Mouse (Mus musculus): Measurements from ENCODE around the gene Tent5b. TPM values are rescaled to one million over a fixed set of nuclear protein-coding genes. Genes with fewer than 3 reads are reported as not detected.

The Tent5b gene
- total and polyA plus RNA-seq, 2 experiments from 2014 or later: 0.55 to 1.3 TPM

DNA sequence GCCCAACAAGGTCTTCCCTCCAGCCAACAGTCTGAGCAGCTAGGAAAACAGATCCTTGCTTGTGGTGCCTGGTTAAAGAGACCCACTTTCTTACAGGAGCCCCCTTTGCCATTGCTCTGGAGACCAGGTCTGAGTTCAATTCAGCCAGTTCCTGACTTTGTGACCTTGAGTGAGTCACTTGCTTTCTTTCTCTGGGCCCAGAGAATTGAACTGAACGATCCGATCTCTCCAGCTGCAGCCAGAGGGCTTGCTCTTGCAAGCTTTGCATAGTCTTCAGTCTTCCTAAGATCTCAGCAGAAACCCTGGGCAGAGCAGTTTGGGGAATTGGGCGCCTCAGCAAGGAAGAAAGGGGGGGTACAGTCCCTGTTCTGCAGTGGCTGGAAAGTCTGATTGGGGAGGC lies 2.5 kb downstream of the Tent5b start:
- no peaks in the 10 kb centered on the region for H3K9me3 ChIP-seq (ENCODE audit: low read length)
- H3K4me2 ChIP-seq (ENCODE audit: low read depth, low read length): no peak overlapping the region
- H3K27me3 ChIP-seq (ENCODE audit: insufficient read depth, low read length): no peaks in the 10 kb centered on the region; the same call in 1 of the 2 replicates
- H3K9ac ChIP-seq (replicated peaks; ENCODE audit: low read length): no peak overlapping the region
- no peak overlapping the region for H3K27ac ChIP-seq
- DNase-seq (ENCODE audit: low spot score) (no peak), ATAC-seq (no peak)
- H3K4me3 ChIP-seq (ENCODE audit: low read length): no peak overlapping the region
- 76% methylated on average over 3 of the region's 3 CpGs for whole genome bisulfite sequencing
- no peak for TF ChIP-seq CTCF (IDR thresholded peaks at IDR 0.05; ENCODE audit: low read depth)
- no peaks in the 10 kb centered on the region for H3K36me3 ChIP-seq (ENCODE audit: insufficient read depth, low read length)
- peaks cover 4% of the 10 kb centered on the region; the same call in 1 of the 2 replicates for H3K4me1 ChIP-seq (ENCODE audit: insufficient read depth, low read length)

DNA sequence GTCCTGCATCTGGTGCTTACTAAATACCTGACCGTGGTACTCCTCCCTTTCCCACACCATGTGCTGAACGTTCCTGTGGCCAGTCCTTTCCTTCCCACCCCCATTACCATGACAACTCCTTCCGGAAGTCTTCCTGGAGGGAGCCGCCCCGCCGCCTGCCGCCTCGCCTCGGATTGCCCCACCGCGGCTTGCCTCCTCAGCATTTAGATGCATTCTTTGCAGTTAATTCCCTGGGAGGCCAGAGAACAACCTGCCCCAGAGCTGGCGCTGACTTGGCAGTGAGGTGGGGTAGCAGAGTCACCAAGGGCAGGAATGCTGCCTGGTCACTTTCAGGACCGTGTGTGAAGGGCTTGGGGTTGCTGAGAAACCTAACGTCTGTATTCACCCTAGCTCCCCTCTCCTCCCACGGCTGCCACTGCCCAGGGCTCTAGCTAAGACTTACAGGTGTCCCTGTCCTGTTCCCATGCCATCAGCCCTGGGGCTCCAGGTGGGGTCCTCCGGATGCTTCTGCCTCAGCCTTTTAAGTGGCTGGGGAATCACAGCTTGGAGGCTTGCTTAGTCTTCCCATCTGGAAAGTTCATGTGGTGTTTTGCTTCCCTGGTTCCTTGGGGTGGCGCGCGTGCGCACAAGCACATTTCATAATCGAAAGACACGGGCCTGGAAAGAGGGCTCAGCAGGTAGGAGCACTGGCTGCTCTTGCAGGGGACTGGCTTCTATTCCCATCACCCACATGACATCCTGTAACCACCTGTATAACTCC lies 4.5 kb downstream of the Tent5b start:
- H3K4me2 ChIP-seq (ENCODE audit: low read depth, low read length): 0 out of 2 replicates have a peak overlapping the region, but pooled peaks have one; percentile 11
- no peak overlapping the region for H3K4me3 ChIP-seq (ENCODE audit: low read length)
- no peak overlapping the region for H3K9ac ChIP-seq (replicated peaks; ENCODE audit: low read length)
- H3K4me1 ChIP-seq (ENCODE audit: insufficient read depth, low read length): peaks cover 4% of the 10 kb centered on the region; the same call in 1 of the 2 replicates
- no peak overlapping the region for H3K27ac ChIP-seq
- no peaks in the 10 kb centered on the region for H3K36me3 ChIP-seq (ENCODE audit: insufficient read depth, low read length)
- 11% methylated on average over 22 of the region's 22 CpGs for WGBS
- DNase-seq (ENCODE audit: low spot score) (no peak), ATAC-seq (no peak)
- no peak for TF ChIP-seq CTCF (IDR thresholded peaks at IDR 0.05; ENCODE audit: low read depth)
- no peaks in the 10 kb centered on the region; the same call in 1 of the 2 replicates for H3K27me3 ChIP-seq (ENCODE audit: insufficient read depth, low read length)
- no peaks in the 10 kb centered on the region for H3K9me3 ChIP-seq (ENCODE audit: low read length)

DNA sequence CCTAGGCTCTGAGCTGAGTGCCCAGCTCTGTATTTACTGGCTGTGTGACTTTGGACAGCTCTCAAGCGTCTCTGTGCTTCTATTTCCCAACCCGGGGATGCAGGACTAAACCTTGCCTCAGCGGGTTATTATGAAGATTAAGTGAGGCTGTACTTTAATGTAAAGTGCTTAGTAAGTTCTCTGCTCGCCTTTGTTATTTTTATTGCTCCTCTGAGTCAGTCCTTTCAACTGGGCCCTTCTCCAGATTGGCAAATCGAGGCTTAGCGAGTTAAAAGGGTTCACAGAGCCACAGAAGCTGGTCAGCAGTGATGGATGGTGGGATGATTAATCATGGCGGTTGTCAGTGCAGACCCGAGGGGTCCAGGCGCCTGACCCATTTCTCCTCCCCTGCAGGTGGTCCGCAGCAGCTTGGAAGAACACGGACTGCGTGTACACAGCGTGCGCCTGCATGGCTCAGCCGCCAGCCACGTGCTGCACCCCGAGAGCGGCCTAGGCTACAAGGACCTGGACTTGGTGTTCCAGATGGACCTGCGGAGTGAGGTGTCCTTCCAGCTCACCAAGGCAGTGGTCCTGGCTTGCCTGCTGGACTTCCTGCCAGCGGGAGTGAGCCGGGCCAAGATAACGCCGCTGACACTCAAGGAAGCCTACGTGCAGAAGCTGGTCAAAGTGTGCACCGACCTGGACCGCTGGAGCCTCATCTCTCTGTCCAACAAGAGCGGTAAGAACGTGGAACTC lies 5.9 kb downstream of the Tent5b start:
- WGBS: 87% methylated on average over 28 of the region's 28 CpGs
- ATAC-seq (no peak), DNase-seq (ENCODE audit: low spot score) (no peak)
- H3K4me3 ChIP-seq (ENCODE audit: low read length): no peak overlapping the region
- H3K9ac ChIP-seq (replicated peaks; ENCODE audit: low read length): no peak overlapping the region
- no peaks in the 10 kb centered on the region for H3K36me3 ChIP-seq (ENCODE audit: insufficient read depth, low read length)
- H3K4me1 ChIP-seq (ENCODE audit: insufficient read depth, low read length): peaks cover 8% of the 10 kb centered on the region; the same call in 1 of the 2 replicates
- H3K27ac ChIP-seq: no peak overlapping the region
- H3K4me2 ChIP-seq (ENCODE audit: low read depth, low read length): no peak overlapping the region
- TF ChIP-seq CTCF (IDR thresholded peaks at IDR 0.05; ENCODE audit: low read depth): no peak
- no peaks in the 10 kb centered on the region; the same call in 1 of the 2 replicates for H3K27me3 ChIP-seq (ENCODE audit: insufficient read depth, low read length)
- H3K9me3 ChIP-seq (ENCODE audit: low read length): no peaks in the 10 kb centered on the region

DNA sequence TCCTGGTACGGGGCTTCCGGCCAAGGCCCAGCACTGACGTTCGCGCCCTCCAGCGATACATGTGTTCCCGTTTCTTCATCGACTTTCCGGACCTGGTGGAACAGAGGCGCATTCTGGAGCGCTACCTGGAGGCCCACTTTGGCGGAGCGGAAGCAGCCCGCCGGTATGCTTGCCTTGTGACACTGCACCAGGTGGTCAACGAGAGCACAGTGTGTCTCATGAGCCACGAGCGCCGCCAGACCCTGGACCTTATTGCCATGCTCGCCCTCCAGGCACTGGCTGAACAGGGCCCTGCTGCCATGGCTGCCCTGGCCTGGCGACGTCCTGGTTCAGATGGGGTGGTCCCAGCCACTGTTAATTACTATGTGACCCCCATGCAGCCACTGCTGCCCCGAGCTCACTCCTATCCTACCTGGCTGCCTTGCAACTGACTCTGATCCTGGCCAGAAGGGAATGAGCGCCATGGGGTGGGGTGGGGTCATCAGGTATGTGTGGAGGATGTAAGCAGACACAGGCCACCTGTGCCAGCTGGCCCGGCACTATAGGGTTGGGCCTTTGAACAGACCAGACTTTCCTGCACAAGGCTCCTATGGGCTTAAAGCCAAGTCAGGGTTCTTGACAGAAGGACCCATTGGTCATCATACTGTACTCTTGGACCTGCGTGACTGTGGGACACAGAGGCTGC lies 6.9 kb downstream of the Tent5b start:
- TF ChIP-seq CTCF (IDR thresholded peaks at IDR 0.05; ENCODE audit: low read depth): no peak
- H3K36me3 ChIP-seq (ENCODE audit: insufficient read depth, low read length): no peaks in the 10 kb centered on the region
- H3K4me2 ChIP-seq (ENCODE audit: low read depth, low read length): no peak overlapping the region
- H3K4me3 ChIP-seq (ENCODE audit: low read length): no peak overlapping the region
- ATAC-seq (no peak), DNase-seq (ENCODE audit: low spot score) (no peak)
- no peak overlapping the region for H3K27ac ChIP-seq
- no peak overlapping the region for H3K9ac ChIP-seq (replicated peaks; ENCODE audit: low read length)
- no peaks in the 10 kb centered on the region for H3K27me3 ChIP-seq (ENCODE audit: insufficient read depth, low read length)
- 93% methylated on average over 26 of the region's 26 CpGs for WGBS
- H3K9me3 ChIP-seq (ENCODE audit: low read length): no peaks in the 10 kb centered on the region
- peaks cover 8% of the 10 kb centered on the region; the same call in 1 of the 2 replicates for H3K4me1 ChIP-seq (ENCODE audit: insufficient read depth, low read length)

DNA sequence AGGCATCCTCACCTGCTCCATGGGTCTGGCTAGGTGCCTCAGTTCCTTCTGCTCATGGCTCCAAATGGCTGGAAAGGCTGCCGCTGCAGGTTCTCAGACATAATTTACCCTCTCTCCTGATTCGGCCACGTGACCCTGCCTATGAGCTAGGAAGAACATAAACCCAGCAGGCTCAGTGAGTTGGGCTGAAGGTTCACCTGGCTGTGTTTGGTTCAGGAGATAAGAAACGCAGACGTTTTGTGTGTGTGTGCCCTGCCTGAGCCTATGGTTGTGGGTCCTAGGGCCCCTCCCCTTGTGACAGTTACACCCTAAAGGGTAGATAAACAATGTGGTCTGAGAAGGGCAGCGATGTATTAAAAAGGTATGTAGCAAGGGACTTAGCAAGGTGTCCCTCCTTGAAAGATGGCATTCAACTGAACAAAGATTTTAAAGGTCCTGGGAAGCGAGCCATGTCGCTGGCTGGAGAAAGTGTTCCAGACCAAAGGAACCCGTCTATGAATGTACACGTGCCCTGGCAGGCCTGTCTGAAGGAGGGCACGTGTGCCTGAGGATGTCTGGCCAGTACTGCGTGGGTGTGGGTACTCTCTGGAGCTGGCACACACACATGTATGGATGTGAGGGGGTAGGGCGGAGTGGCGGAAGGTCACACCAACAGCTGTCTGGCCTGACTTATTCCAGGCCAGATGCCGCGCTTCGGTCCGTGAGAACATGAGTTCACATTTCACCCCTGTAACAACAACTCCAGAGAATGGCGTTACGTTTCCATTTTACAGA lies 8.9 kb downstream of the Tent5b start:
- Histone ChIP-seq H3K36me3 (ENCODE audit: insufficient read depth, low read length) (no peaks in the 10 kb centered on the region), H3K27me3 (ENCODE audit: insufficient read depth, low read length) (no peaks in the 10 kb centered on the region), H3K27ac (no peak overlapping the region), H3K9me3 (ENCODE audit: low read length) (no peaks in the 10 kb centered on the region), H3K4me1 (ENCODE audit: insufficient read depth, low read length) (peaks cover 8% of the 10 kb centered on the region; the same call in 1 of the 2 replicates), H3K9ac (replicated peaks; ENCODE audit: low read length) (no peak overlapping the region), H3K4me3 (ENCODE audit: low read length) (no peak overlapping the region), H3K4me2 (ENCODE audit: low read depth, low read length) (no peak overlapping the region)
- ATAC-seq: no peak
- no peak for TF ChIP-seq CTCF (IDR thresholded peaks at IDR 0.05; ENCODE audit: low read depth)
- 77% methylated on average over 20 of the region's 20 CpGs for WGBS
- DNase-seq (ENCODE audit: low spot score): no peak

All from hindbrain, postnatal 0 days (tissue).